Mouse (Mus musculus): ENCODE measurements around the gene Rfng.
"Not testable (repeated sequence)": the region's sequence is repeated elsewhere in the genome, so short reads cannot be mapped to it uniquely, and the experiment has no call there.

Rfng gene

GRCm38 (mm10) chr11:120773463-120774190, 10.4 kb downstream of the Rfng start:
- no peak for DNase-seq (ENCODE audit: extremely low spot score, low spot score)

GRCm38 (mm10) chr11:120772749-120773148, 11.3 kb downstream of the Rfng start:
- DNase-seq (ENCODE audit: extremely low spot score, low spot score), result no peak

- DNase-seq (ENCODE audit: extremely low spot score, low spot score), result no peak
Observed at GRCm38 (mm10) chr11:120768206-120768605, 15.8 kb downstream of the Rfng start.

GRCm38 (mm10) chr11:120767023-120767422, 17.0 kb downstream of the Rfng start:
- DNase-seq (ENCODE audit: extremely low spot score, low spot score), result not testable (repeated sequence)

- not testable (repeated sequence) for DNase-seq (ENCODE audit: extremely low spot score, low spot score)
Observed at GRCm38 (mm10) chr11:120763121-120763999, 20.6 kb downstream of the Rfng start.

GRCm38 (mm10) chr11:120762672-120763041, 21.4 kb downstream of the Rfng start, which contains the start of gene Hmga1b:
Hmga1b (plus strand) TSS chr11:120762794.
- DNase-seq (ENCODE audit: extremely low spot score, low spot score), result not testable (repeated sequence)

GRCm38 (mm10) chr11:120761811-120762671, 22.0 kb downstream of the Rfng start:
- no peak for DNase-seq (ENCODE audit: extremely low spot score, low spot score)

- no peak for DNase-seq (ENCODE audit: extremely low spot score, low spot score)
Observed at GRCm38 (mm10) chr11:120760236-120760635, 23.8 kb downstream of the Rfng start.

GRCm38 (mm10) chr11:120751606-120752005, 32.4 kb downstream of the Rfng start:
- DNase-seq (ENCODE audit: extremely low spot score, low spot score), result no peak

- DNase-seq (ENCODE audit: extremely low spot score, low spot score), result no peak
Observed at GRCm38 (mm10) chr11:120749430-120749829, 34.6 kb downstream of the Rfng start.

- no peak for DNase-seq (ENCODE audit: extremely low spot score, low spot score)
Observed at GRCm38 (mm10) chr11:120747974-120748373, 36.0 kb downstream of the Rfng start.

GRCm38 (mm10) chr11:120744121-120744701, 39.8 kb downstream of the Rfng start:
- no peak for DNase-seq (ENCODE audit: extremely low spot score, low spot score)

GRCm38 (mm10) chr11:120740981-120741380, 43.0 kb downstream of the Rfng start:
- DNase-seq (ENCODE audit: extremely low spot score, low spot score), result no peak

- DNase-seq (ENCODE audit: extremely low spot score, low spot score), result no peak
Observed at GRCm38 (mm10) chr11:120736424-120736823, 47.6 kb downstream of the Rfng start.

GRCm38 (mm10) chr11:120733521-120733920, 50.5 kb downstream of the Rfng start:
- DNase-seq (ENCODE audit: extremely low spot score, low spot score), result no peak

- DNase-seq (ENCODE audit: extremely low spot score, low spot score), result no peak
Observed at GRCm38 (mm10) chr11:120731858-120732680, 51.9 kb downstream of the Rfng start, which contains the start of gene Cbr2. Cbr2 (minus strand) TSS chr11:120732114.

GRCm38 (mm10) chr11:120731395-120731794, 52.6 kb downstream of the Rfng start:
- no peak for DNase-seq (ENCODE audit: extremely low spot score, low spot score)

All from neural tube, embryonic 10.5 days (tissue).